Mouse (Mus musculus) T-helper 2 cell (primary cell): ENCODE measurements around the gene Usp8.

ENCODE experiments used
- in situ Hi-C: fragments of 300-600 bp; cut with MboI, MseI; formaldehyde crosslinking; loops from one replicate; pipeline ENCODE4 v1.15.1; 2025; ENCODE audit warnings: high pct_unique_total_duplicates

Usp8 gene

DNA sequence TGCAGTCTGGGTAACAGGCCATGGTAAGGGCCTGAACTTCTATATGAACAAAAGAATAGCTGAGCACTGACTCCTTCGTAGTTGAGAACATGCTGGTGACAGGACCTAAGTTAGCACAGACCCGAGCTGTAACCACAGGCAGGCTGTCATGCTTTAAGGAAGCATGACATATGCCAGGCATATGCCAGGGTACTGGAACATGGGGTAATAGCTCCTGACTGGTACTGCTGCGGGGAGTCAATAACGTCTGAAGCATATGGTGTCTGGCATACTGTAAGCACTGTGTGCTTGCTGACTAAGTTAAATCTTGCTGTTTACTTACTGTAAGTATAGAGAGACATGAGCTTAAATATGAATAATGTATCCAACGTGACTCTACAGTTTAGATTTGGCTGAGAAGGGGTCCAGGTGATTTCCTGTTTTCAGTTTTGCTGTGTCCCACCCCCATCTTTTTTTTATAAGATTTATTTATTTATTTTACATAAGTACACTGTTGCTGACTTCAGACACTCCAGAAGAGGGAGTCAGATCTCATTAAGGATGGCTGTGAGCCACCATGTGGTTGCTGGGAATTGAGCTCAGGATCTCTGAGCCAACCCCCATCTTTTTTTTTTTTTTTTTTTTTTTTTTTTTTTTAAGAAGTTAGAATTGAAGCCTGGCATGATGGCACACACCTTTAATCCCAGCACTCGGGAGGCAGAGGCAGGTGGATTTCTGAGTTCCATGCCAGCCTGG, 28.4 kb downstream of the Usp8 start:
- in situ Hi-C loops, result no loop called here

DNA sequence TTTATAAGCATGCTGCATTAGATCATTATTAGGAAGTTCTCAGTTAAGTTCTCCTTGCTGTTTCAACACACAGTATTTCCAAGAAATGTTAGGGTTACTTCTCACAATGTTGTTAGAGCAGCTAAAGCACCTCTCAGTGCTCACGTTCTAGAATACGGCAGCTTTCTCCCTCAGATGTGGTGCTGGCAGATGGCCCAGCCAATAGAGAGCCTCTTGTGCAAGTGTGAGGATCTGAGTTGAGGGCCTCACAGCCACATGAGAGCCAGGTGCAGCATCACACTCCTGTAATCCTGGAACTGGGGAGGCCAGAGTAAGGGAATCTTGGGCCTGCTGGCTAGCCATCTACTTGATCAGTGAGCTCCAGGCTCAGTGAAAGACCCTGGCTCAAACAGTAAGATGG, 33.2 kb downstream of the Usp8 start:
- in situ Hi-C loops, result no loop called here

DNA sequence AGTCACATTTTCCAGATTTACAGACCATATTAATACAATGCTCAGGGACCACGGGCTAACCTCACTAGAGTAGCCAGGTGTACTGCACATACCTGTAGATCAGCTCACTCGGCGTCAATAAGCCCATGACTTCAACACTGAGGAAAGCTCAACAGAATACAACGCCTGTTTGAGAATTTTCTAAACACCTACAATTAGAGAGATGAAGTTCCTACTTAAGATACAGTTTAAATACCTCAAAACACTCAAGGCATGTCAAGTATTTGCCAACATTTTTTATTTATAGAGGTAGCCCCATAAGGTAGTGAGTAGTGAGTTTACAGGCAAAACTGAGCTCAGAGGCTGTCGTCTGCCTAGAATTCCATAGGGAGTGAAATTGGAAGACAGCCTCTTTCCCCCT, 36.3 kb downstream of the Usp8 start:
- in situ Hi-C loops, result no loop called here

DNA sequence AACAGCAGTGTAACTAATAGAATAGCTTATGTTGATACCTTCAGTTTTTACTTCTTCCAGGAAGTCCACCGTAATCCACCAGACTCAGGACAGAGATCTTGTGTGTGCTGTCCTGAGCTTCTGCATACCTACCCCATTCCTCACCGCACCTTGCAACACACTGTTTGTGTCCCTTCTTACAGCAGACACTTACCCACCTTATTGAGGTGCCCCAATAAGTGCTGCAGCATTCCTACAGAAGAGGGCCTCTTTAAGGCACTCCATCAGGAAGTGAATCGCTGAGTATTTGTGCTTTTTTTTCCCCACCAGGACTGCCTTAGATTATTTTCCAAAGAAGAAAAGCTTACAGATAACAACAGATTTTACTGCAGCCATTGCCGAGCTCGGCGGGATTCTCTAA, 48.5 kb downstream of the Usp8 start:
- in situ Hi-C loops, result no loop called here

DNA sequence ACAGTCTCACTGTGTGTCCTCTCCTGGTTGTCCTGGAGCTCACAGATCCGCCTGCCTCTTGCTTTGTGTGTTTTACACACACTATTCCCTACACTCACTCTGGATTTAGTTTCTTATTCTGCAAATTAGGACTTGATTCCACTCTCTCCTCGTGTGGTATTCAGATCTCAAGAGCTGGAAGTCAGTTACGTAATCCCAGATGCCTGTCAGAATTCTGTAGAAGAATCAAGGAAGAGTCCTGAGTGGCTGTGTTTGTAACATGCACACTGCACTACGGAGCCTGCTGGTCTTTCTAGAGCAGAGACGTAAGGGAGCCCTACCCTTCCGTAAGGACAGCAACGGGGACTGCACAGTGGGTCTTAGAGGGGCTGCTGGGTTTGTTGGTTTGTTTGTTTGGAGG, 52.2 kb downstream of the Usp8 start:
- in situ Hi-C loops, result no loop called here

DNA sequence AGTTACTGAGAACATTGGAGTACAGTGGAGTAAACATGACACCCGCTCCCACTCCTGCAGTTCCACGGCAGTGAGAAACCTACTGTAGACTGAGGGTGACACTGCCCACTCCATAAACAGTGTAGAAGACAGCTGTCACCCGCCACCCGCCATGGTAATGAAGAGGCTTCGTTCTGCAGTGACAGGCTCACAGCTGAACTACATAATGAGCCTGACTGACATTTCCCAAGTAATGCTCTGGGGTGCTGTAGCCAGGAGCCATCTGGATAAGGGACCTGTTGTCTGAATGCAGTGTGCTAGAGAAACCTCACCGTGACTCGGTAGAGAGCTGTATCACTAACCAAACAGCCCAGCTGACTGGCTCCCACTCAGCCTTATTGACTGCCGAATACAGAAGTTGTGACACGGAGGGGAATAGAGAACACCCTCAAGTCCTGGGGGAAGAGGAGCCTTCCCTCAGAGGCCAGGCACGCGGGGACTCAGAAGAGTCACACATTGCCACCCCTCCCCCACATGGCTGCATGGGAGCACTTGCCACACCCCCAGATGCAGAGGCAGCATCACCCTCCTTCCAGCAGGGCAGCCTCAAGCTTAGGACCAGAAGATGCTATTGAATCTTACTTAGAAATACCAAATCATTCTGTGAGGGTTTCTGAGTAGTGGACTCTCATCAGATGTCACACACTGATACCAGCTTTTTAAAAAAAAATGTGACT, 58.9 kb downstream of the Usp8 start:
- in situ Hi-C loops, result no loop called here

DNA sequence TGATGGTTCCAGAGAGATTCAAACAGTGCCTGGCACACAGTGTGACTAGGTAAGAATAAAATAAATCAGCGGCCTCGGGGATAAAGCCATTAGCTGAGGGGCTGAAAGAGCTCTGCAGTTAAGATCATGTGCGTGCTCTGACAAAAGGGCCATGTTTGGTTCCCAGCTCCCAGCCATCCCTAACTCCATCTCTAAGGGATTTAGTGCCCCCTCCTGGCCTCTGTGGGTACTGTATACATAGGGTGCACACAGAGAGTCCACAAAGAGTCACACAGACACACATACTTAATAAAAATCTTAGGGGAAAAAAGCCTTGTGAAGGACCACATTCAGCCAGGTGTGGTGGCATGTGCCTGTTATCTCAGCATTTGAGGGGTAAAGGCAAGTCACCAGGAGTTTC, 60.5 kb downstream of the Usp8 start:
- in situ Hi-C loops, result no loop called here

DNA sequence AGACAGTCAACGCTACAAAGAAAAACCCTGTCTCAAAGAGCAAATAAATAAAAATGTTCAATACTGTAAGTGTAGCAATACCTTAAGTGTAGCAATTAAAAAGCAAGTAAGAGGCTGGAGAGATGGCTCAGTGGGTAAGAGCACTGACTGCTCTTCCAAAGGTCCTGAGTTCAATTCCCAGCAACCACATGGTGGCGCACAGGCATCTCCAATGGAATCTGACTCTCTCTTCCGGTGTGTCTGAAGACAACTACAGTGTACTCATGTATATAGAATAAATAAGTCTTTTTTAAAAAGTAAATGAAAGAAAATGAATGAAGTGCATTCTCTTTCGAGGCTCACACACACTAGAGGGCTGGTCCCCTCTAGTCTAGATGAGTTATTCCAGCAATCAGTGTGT, 61.1 kb downstream of the Usp8 start:
- in situ Hi-C loops, result no loop called here

DNA sequence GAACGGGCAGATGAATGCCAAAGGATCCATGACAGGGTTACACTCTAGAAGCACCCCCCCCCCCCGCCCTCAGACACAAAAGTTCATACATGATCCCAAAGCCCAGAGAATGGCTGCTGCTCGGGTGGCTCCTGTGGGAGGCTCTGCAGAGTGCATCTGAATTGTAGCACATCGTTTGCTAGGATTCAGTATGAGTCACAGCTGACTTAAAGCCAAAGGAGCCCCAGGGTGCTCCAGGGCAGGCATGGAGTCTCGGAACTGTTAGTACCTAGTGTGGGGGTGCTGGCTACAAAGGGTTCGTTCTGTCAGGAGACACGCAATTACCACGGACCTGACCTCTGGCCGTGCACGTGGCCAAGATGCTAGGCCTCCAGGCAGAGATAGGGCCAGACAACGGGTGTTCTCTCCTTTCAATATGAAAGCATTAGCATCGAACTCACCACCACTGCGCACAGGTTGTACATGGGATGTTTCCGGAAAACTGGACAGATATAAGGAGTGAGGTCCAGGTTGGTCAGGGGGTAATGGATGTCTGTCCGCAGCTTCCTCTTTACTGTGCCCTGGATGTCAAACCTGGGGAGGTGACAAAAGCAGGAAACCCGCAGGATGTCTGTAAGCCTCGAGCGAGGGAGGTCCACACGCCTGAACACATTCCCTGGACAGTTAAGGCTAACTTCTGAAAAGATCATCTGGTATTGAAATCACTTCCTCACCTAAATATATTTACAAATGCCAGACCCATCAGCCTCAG, 62.5 kb downstream of the Usp8 start:
- in situ Hi-C loops, result loop anchor here (5.0 kb wide), 1 partner anchor 37 kb away; no protein-coding TSS in a partner anchor

DNA sequence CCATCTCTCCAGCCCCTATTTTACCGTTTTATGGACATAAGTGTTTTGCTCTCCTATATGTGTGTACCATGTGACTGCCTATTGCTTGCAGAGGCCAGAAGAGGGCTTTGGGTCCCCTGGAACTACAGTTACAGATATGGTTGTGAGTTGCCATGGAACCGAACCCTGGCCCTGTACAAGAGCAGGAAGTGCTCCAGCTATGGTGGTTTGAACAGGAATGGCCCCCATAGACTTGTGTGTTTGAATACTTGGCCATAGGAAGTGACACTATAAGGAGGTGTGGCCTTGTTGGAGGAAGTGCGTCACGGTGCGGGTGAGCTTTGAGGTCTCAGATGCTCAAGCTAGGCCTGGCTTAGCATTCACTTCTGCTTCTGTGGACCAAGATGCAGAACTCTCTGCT, 65.1 kb downstream of the Usp8 start:
- in situ Hi-C loops, result loop anchor here (5.0 kb wide), 1 partner anchor 40 kb away; no protein-coding TSS in a partner anchor

DNA sequence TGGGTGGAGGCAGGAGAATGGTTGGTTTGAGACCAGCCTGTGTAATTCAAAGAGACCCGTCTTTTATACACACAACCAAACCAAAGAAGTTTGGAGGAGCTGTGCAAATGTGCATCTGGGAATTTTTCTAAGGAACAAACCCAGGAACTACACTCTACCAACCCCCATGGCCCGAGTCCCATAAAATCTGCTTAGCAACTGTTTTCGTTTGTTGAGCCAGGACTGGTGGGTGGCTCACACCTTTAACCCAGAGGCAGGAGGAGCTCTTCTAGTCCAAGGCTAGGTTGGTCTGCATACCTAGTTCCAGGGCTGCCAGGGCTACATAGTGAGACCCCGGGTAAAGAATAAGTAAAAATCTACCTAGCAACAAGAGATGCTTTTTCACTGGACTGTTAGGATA, 68.8 kb downstream of the Usp8 start:
- in situ Hi-C loops, result no loop called here

DNA sequence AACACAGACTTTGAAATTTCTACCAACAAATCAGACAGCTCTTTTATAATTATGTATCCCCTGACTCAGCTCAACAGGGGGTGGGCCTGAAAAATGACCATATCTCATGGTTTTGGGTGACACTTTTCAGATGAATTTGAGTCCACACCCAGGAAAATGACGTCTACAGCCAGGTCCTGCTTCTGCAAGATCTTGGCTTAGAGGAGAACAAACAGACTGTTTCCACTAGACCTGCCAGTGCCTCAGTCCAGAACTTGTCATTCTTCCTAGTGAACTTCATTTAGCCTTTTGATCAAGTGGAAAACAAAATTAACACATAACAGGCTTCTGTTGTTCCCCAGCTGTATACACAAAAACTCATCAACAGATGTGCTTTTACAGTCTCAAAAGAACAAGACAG, 69.3 kb downstream of the Usp8 start:
- in situ Hi-C loops, result no loop called here

DNA sequence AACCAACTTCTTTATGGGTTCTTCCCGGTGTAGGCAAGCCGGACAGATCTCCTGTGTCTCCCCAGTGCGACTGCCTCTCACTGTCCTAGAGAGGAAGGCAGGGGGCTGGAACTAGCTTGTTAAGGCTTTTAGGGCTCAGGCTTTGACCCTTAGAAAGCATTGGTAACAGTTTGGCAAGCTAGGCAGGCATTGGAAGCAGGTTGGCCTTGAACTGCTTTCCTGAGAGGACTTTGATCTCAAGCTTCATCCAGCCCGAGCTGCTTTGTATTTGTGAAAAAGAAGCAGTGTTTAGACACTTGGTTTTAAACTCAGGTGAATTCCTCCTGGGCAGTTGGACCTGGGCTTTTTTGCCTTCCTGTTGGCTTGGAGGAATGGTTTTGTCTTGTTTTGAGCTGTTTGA, 71.7 kb downstream of the Usp8 start:
- in situ Hi-C loops, result no loop called here

DNA sequence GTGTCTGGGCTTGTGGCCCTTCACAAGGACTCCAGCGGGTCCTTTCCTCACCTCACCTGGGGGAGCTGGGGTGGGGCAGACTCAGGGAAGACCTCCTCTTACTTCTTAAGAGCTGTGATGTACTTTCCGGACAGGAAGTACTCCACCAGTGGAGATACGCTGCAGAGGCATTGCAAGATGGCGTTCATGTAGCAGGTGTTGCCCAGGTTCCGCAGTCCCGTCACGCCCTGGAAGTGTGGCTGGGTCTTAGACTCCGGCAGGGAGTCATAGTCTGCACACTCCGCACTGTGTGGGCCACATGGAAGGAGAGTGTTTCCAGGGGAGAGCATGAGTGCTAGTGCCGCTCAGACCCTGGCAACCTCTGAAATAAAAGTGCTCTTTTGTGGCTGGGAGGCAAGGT, 73.2 kb downstream of the Usp8 start:
- in situ Hi-C loops, result loop anchor here (10.0 kb wide), 1 partner anchor 185 kb away; no protein-coding TSS in a partner anchor

DNA sequence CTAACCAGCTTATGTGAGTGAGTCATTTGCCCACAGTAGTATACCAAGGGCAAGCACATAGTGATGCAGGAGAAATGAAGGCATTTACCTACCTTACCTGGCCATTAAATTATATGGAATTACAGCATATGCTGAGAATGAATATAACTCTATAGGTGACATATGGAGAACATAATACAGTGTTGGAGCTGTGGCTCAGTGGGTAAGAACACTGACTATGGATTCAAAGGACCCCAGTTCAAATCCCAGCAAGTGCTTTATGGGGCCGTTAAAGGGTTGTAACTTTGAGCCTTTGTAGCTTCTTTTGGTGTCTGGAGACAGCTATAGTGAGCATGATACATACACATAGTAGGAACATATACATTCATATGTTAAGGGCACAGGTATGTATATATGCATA, 74.3 kb downstream of the Usp8 start:
- in situ Hi-C loops, result loop anchor here (10.0 kb wide), 1 partner anchor 187 kb away; no protein-coding TSS in a partner anchor

DNA sequence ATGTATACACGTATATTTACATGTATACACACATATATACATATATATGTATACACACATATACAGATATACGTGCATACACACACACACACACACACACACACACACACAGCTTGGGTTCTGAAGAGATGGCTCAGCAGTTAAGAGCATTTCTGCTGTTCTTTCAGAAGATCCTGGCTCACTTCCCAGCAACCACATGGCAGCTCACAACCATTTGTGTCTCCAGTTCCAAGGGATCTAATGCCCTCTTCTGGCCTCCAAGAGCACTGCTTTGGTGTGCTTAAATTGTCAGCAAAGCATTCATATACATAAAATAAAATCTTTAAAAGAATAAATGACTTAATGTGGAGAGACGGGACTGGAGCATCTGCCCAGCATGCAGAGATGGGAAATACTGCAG, 75.3 kb downstream of the Usp8 start:
- in situ Hi-C loops, result loop anchor here (10.0 kb wide), 1 partner anchor 188 kb away; no protein-coding TSS in a partner anchor

DNA sequence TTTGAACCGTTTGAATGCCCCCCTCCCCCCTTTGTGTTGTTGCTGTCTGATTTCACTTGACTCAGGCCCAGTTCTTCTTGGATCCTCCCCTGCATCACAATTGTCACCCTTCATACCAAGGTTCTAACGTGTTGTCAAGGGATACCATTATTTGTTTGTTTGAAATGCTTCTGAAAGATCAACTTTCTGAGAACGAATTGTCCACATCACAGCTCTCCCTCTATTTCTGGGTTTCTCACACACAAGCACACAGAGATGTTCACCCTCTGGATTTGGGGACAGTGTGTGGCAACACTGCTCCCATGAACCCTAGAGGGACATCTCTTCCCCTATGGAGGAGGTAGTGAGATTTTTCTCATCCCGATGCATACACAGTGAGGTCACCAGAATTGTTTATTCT, 76.2 kb downstream of the Usp8 start, which contains the start of gene Usp50:
Usp50 (minus strand) TSS at position 101 of the 400 bp plus-strand sequence.
- in situ Hi-C loops, result loop anchor here (10.0 kb wide), 1 partner anchor 189 kb away; no protein-coding TSS in a partner anchor

DNA sequence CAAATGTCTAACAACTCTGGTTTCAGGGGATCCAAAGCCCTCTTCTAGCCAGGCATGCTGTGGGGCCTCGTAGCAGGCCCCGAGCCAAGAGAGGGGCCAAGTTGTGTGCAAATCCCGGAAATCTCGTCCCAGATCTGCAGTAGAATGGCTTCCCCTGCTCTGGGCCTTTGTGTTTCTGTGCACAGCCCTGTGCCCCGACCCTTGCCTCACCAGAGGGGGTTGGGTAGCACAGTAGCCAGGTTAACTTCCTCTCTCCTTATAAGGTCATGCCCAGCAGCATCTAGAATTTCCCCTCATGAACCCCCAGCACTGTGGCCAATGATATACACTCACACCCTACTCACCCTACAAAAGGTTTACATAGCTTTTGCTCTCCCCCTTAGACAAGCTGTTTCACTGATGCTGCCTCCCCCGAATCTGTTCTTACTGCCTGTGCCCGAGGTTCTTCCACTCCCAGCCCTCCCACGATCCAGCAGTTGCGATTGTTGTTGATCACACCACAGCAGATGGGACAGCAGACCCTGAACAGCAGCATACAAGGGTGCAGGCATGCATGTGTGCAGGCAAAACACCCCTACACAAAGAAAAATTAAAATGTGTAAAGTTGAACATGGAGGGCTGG, 80.7 kb downstream of the Usp8 start:
- in situ Hi-C loops, result loop anchor here (10.0 kb wide), 1 partner anchor 193 kb away; no protein-coding TSS in a partner anchor

DNA sequence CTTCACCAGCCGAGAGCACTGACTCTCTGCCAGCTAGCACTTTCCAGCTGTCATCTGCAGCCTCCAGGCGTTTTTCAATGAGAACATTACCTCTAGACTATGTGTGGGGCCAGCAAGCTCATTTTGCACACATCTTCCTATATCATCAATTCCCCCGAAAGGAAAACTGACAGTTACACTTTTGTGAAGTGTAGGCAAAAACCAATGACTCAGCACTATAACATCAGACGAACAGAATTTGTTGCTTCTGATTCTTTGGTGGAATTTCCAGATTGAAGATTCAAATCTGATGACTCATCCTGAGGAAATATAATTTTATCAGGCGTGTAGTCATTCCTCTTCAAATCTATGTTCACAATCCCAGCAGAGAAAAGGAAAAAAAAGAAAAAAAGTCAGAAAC, 85.5 kb downstream of the Usp8 start:
- in situ Hi-C loops, result no loop called here

DNA sequence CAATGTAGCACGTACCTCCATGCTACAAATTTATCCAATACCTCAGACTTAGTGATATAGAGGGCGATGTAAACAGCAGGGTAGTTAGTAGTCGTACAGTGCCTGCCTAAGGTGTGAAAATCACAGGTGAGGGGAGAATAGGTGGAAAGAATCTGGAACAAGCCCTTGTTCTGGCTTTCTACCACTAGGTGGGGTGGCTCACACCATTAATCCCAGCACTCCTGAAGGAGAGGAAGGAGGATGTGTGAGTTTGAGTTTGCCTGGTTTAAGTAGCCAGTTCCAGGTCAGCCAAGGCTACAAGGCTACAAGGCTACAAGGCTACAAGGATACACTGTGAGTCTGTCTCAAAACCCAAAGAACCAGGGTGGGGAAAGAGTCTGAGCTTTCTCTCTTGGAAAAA, 88.6 kb downstream of the Usp8 start:
- in situ Hi-C loops, result no loop called here

DNA sequence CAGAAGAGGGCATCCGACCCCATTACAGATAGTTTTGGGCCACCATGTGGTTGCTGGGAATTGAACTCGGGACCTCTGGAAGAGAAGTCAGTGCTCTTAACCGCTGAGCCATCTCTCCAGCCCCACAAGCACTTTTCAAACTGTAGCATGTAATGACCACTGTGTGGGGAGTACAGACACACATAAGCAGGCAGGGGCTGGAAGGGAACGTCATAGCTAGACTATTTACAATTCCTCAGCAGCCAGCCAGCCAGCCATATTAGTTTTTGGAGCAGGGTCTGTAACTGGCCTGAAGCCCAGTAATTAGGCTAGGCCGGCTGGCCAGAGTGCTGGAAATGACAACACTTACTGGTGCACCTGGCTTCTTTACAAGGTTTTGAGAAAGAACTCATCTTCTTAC, 91.3 kb downstream of the Usp8 start:
- in situ Hi-C loops, result no loop called here

DNA sequence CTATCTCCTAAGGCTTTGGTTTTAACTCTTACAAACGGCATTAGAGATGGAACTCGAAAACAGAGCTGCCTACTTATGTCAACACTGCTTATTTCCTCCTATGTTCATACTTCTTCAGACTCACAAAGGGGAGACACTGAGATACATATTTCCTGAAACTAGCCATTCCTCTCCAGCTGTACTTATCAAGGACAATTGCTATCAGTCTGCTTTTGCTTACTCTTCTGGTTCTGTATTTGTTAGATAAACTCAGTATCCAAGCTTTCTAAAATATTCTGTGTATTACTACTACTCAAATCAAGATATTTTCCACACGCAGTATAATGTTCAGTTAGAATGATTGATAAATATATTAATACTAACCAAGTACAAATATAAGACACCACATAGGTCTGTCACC, 94.9 kb downstream of the Usp8 start:
- in situ Hi-C loops, result no loop called here
